Mouse (Mus musculus): ENCODE data around the gene Smu1. TPM values are rescaled to one million over a fixed set of nuclear protein-coding genes. Genes with fewer than 3 reads are reported as not detected.
"Not testable (repeated sequence)": the region's sequence is repeated elsewhere in the genome, so short reads cannot be mapped to it uniquely, and the experiment has no call there.

Gene Smu1
- polyA plus RNA-seq (2017; shearing (Covaris generic)), result 100 to 1,000 TPM; 122 to 123 TPM

- peak; percentile 95 for ATAC-seq
Measured at GRCm38 (mm10) chr4:40757780-40758420, at the start of gene Smu1. Smu1 (minus strand) TSS chr4:40757923.

- ATAC-seq, result no peak
Measured at GRCm38 (mm10) chr4:40807382-40807781, 49.7 kb upstream of the Smu1 start.

- ATAC-seq, result no peak
Measured at GRCm38 (mm10) chr4:40805401-40805800, 47.7 kb upstream of the Smu1 start.

- ATAC-seq, result no peak
Measured at GRCm38 (mm10) chr4:40802787-40803186, 45.1 kb upstream of the Smu1 start.

- ATAC-seq, result no peak
Measured at GRCm38 (mm10) chr4:40801908-40802307, 44.2 kb upstream of the Smu1 start.

GRCm38 (mm10) chr4:40800873-40801272 lies 43.1 kb upstream of the Smu1 start:
- no peak for ATAC-seq

GRCm38 (mm10) chr4:40798833-40799555 lies 41.3 kb upstream of the Smu1 start:
- not testable (repeated sequence) for ATAC-seq

- no peak for ATAC-seq
Measured at GRCm38 (mm10) chr4:40795761-40796160, 38.0 kb upstream of the Smu1 start.

- ATAC-seq, result no peak
Measured at GRCm38 (mm10) chr4:40794320-40794719, 36.6 kb upstream of the Smu1 start.

GRCm38 (mm10) chr4:40791176-40791575 lies 33.5 kb upstream of the Smu1 start:
- no peak for ATAC-seq

- ATAC-seq, result no peak
Measured at GRCm38 (mm10) chr4:40786578-40786977, 28.9 kb upstream of the Smu1 start.

- ATAC-seq, result no peak
Measured at GRCm38 (mm10) chr4:40785620-40786166, 28.0 kb upstream of the Smu1 start.

- ATAC-seq, result no peak
Measured at GRCm38 (mm10) chr4:40784556-40785169, 26.9 kb upstream of the Smu1 start.

- no peak for ATAC-seq
Measured at GRCm38 (mm10) chr4:40783049-40783448, 25.3 kb upstream of the Smu1 start.

- peak; percentile 81 for ATAC-seq
Measured at GRCm38 (mm10) chr4:40781797-40782495, 24.2 kb upstream of the Smu1 start.

GRCm38 (mm10) chr4:40781143-40781542 lies 23.4 kb upstream of the Smu1 start:
- ATAC-seq, result peak; percentile 72

GRCm38 (mm10) chr4:40778656-40779055 lies 20.9 kb upstream of the Smu1 start:
- no peak for ATAC-seq

- ATAC-seq, result no peak
Measured at GRCm38 (mm10) chr4:40777116-40777515, 19.4 kb upstream of the Smu1 start.

- ATAC-seq, result no peak
Measured at GRCm38 (mm10) chr4:40776416-40776815, 18.7 kb upstream of the Smu1 start.

- ATAC-seq, result peak; percentile 69
Measured at GRCm38 (mm10) chr4:40774279-40775259, 16.8 kb upstream of the Smu1 start.

GRCm38 (mm10) chr4:40759876-40760275 lies 2.2 kb upstream of the Smu1 start:
- no peak for ATAC-seq

Measured in CD4-positive, CD25-positive, alpha-beta regulatory T cell, adult 4 months (primary cell).